9 mouse cellular contexts compared by ENCODE assay signal in genomic region chr19:4811909-4812242, GRCm38 (mm10). TPM values are rescaled to one million over a fixed set of nuclear protein-coding genes. Genes with fewer than 3 reads are reported as not detected.
DNase-seq lines count a peak whose midpoint lies in the region; ATAC-seq and TF ChIP-seq lines count a peak whose summit lies in the region.
"Had no signal": no experiment of that assay in that cellular context is flagged by ENCODE, and none has a peak within 500 bp of the region (broad histone marks: within the 10 kb centered on the region; RNA-seq: fewer than 3 reads in every experiment).

No protein-coding gene starts in this region.

- H3K27ac ChIP-seq in heart, embryonic 10.5 days: peak overlapping the region; percentile 97
- H3K27ac ChIP-seq in forebrain, embryonic 13.5 days: peak overlapping the region; percentile 89
- H3K27ac ChIP-seq in liver, embryonic 14.5 days: peak overlapping the region; percentile 87

- H3K9ac ChIP-seq in forebrain, embryonic 13.5 days: peak overlapping the region; percentile 81
- H3K9ac ChIP-seq in liver, embryonic 14.5 days (replicated peaks): peak overlapping the region; percentile 84

- no peaks in the 10 kb centered on the region for H3K9me3 ChIP-seq in heart, embryonic 10.5 days
- H3K9me3 ChIP-seq in forebrain, embryonic 13.5 days (replicated peaks): no peaks in the 10 kb centered on the region
- H3K9me3 ChIP-seq in liver, embryonic 14.5 days (ENCODE audit: control insufficient read depth, low read length): no peaks in the 10 kb centered on the region

- peaks cover 55% of the 10 kb centered on the region for H3K79me2 ChIP-seq in C2C12 (ENCODE audit: control insufficient read depth, insufficient read depth)

- peak overlapping the region; percentile 84 for H3ac ChIP-seq in C2C12 (ENCODE audit: control insufficient read depth, insufficient read length, low read depth)

- 5% methylated on average over 12 of the region's 12 CpGs for WGBS in heart, embryonic 10.5 days
- 6% methylated on average over 12 of the region's 12 CpGs for WGBS in forebrain, embryonic 13.5 days
- 3% methylated on average over 12 of the region's 12 CpGs for WGBS in liver, embryonic 14.5 days (ENCODE audit: insufficient replicate concordance)

- H3K4me3 ChIP-seq in heart, embryonic 10.5 days: peak overlapping the region; percentile 92
- H3K4me3 ChIP-seq in C2C12 (ENCODE audit: insufficient read depth, poor library complexity, severe bottlenecking): peak overlapping the region; percentile 74
- peak overlapping the region; percentile 90 for H3K4me3 ChIP-seq in forebrain, embryonic 13.5 days
- peak overlapping the region; percentile 74 to 83 for H3K4me3 ChIP-seq in liver, embryonic 14.5 days (ENCODE audit: insufficient read depth in 1 of 2, low read depth in 2 of 2, low read length in 2 of 2)

- no peaks in the 10 kb centered on the region for H3K36me3 ChIP-seq in heart, embryonic 10.5 days
- H3K36me3 ChIP-seq in C2C12 (ENCODE audit: control insufficient read depth, insufficient read depth): peaks cover 7% of the 10 kb centered on the region
- H3K36me3 ChIP-seq in forebrain, embryonic 13.5 days (ENCODE audit: poor library complexity, severe bottlenecking): no peaks in the 10 kb centered on the region
- H3K36me3 ChIP-seq in liver, embryonic 14.5 days (replicated peaks; ENCODE audit: control insufficient read depth, insufficient read depth, low read depth): peaks cover 6% of the 10 kb centered on the region; the same call in 1 of the 2 replicates

- TF ChIP-seq EP300 in liver, embryonic 14.5 days (IDR thresholded peaks at IDR 0.05; ENCODE audit: low read depth): no peak

- no peaks in the 10 kb centered on the region for H3K27me3 ChIP-seq in heart, embryonic 10.5 days (ENCODE audit: insufficient read depth, poor library complexity, severe bottlenecking)
- no peaks in the 10 kb centered on the region for H3K27me3 ChIP-seq in C2C12 (ENCODE audit: control insufficient read depth, insufficient read depth, insufficient read length)
- H3K27me3 ChIP-seq in forebrain, embryonic 13.5 days: no peaks in the 10 kb centered on the region; the same call in 1 of the 2 replicates
- no peaks in the 10 kb centered on the region for H3K27me3 ChIP-seq in liver, embryonic 14.5 days (ENCODE audit: control insufficient read depth, insufficient read depth, low read length)

- H3K4me1 ChIP-seq in heart, embryonic 10.5 days: peaks cover 10% of the 10 kb centered on the region
- H3K4me1 ChIP-seq in forebrain, embryonic 13.5 days: peaks cover 31% of the 10 kb centered on the region
- peaks cover 14 to 20% of the 10 kb centered on the region in 2 experiments for H3K4me1 ChIP-seq in liver, embryonic 14.5 days (replicated peaks; ENCODE audit: control insufficient read depth in 2 of 2, insufficient read depth in 2 of 2, low read length in 1 of 2)

- no peak; the same call in 1 of the 2 replicates for ATAC-seq in forebrain, embryonic 13.5 days
- ATAC-seq in liver, embryonic 14.5 days (ENCODE audit: insufficient read depth): peak; percentile 27; the same call in 1 of the 2 replicates

- TF ChIP-seq CTCF in C2C12 (IDR thresholded peaks at IDR 0.05; ENCODE audit: control insufficient read depth, insufficient read depth, insufficient read length): no peak
- TF ChIP-seq CTCF in liver, embryonic 14.5 days (IDR thresholded peaks at IDR 0.05; ENCODE audit: low read depth): no peak

- peak overlapping the region; percentile 65 for H3K4me2 ChIP-seq in forebrain, embryonic 13.5 days
- H3K4me2 ChIP-seq in liver, embryonic 14.5 days (ENCODE audit: low read depth): peak overlapping the region; percentile 81

- peaks cover 45% of the 10 kb centered on the region for H3K79me3 ChIP-seq in C2C12 (ENCODE audit: low read depth)

- DNase-seq in heart, embryonic 10.5 days (ENCODE audit: low spot score): no peak
- DNase-seq in heart, adult 11 months: no peak
- DNase-seq in liver, embryonic 14.5 days (ENCODE audit: low read depth in 3 of 3, low spot score in 3 of 3): no peak
- DNase-seq in adrenal gland, postnatal 14 days: no peak
- no peak for DNase-seq in adrenal gland, postnatal 36 days
- no peak for DNase-seq in thymus, postnatal 14 days

TF ChIP-seq in C2C12, 6 proteins besides CTCF, POLR2A, EP300 and RAD21:
- TF ChIP-seq USF1 (IDR thresholded peaks at IDR 0.05; ENCODE audit: low read depth): no peak
- TF ChIP-seq MYOG (IDR thresholded peaks at IDR 0.05; ENCODE audit: control insufficient read depth, extremely low read depth, insufficient read length): no peak
- TF ChIP-seq FOSL1 (IDR thresholded peaks at IDR 0.05; ENCODE audit: insufficient read depth, low read length, poor library complexity, severe bottlenecking): no peak
- TF ChIP-seq CEBPB (IDR thresholded peaks at IDR 0.05; ENCODE audit: low read depth): no peak
- TF ChIP-seq MYOD1 (IDR thresholded peaks at IDR 0.05; ENCODE audit: control insufficient read depth, insufficient read length, low read depth): no peak
- no peak for TF ChIP-seq MAX (IDR thresholded peaks at IDR 0.05)

RNA-seq across cellular contexts. Expression of gene Rbm14, which starts 0.4 kb away (rescaled TPM):
- polyA plus RNA-seq in heart, embryonic 10.5 days (2016; fragmentation: Nextera tagmentation; extraction: Ambion mirVana): 78.0 and 92.7 TPM in 2 replicates
- 95.2 TPM for polyA plus RNA-seq in C2C12 (2012; fragmentation: generic; extraction: Trizol)
- polyA plus RNA-seq in forebrain, embryonic 13.5 days (2015; fragmentation: Nextera tagmentation; extraction: Ambion mirVana): 88.3 and 95.3 TPM in 2 replicates
- polyA plus RNA-seq in liver, embryonic 14.5 days (2012; rRNA removed): 23.9 and 27.1 TPM in 2 replicates
- 30.3 and 35.7 TPM in 2 replicates for polyA plus RNA-seq in liver, embryonic 14.5 days (2014; fragmentation: Nextera tagmentation; extraction: Ambion mirVana)
- 43.5 and 45.4 TPM in 2 replicates for total RNA-seq in adrenal gland, postnatal 14 days (2021)
- total RNA-seq in adrenal gland, postnatal 36 days (2021): 10 to 100 TPM; 48.7 to 60.3 TPM

RNA-seq across cellular contexts. Expression of gene Gm21992, which starts 0.5 kb away (rescaled TPM):
- polyA plus RNA-seq in heart, embryonic 10.5 days (2016; fragmentation: Nextera tagmentation; extraction: Ambion mirVana): 21.5 and 23.0 TPM in 2 replicates
- polyA plus RNA-seq in C2C12 (2012; fragmentation: generic; extraction: Trizol): 14.3 TPM
- 43.0 and 47.4 TPM in 2 replicates for polyA plus RNA-seq in forebrain, embryonic 13.5 days (2015; fragmentation: Nextera tagmentation; extraction: Ambion mirVana)
- polyA plus RNA-seq in liver, embryonic 14.5 days (2012; rRNA removed): 10.7 and 15.1 TPM in 2 replicates
- polyA plus RNA-seq in liver, embryonic 14.5 days (2014; fragmentation: Nextera tagmentation; extraction: Ambion mirVana): 8.6 and 9.5 TPM in 2 replicates
- 23.1 and 30.8 TPM in 2 replicates for total RNA-seq in adrenal gland, postnatal 14 days (2021)
- 10 to 100 TPM; 24.5 to 25.1 TPM for total RNA-seq in adrenal gland, postnatal 36 days (2021)

RNA-seq across cellular contexts. Expression of gene Rbm4, which starts 18.2 kb away (rescaled TPM):
- 59.6 and 68.1 TPM in 2 replicates for polyA plus RNA-seq in heart, embryonic 10.5 days (2016; fragmentation: Nextera tagmentation; extraction: Ambion mirVana)
- 43.8 TPM for polyA plus RNA-seq in C2C12 (2012; fragmentation: generic; extraction: Trizol)
- 103 TPM in 2 replicates for polyA plus RNA-seq in forebrain, embryonic 13.5 days (2015; fragmentation: Nextera tagmentation; extraction: Ambion mirVana)
- 23.8 and 27.9 TPM in 2 replicates for polyA plus RNA-seq in liver, embryonic 14.5 days (2012; rRNA removed)
- 22.1 and 24.3 TPM in 2 replicates for polyA plus RNA-seq in liver, embryonic 14.5 days (2014; fragmentation: Nextera tagmentation; extraction: Ambion mirVana)
- 57.2 and 60.3 TPM in 2 replicates for total RNA-seq in adrenal gland, postnatal 14 days (2021)
- 10 to 100 TPM; 57.6 to 68.1 TPM for total RNA-seq in adrenal gland, postnatal 36 days (2021)

RNA-seq across cellular contexts. Expression of gene Ccs, which starts 27.3 kb away (rescaled TPM):
- polyA plus RNA-seq in heart, embryonic 10.5 days (2016; fragmentation: Nextera tagmentation; extraction: Ambion mirVana): 39.7 and 54.2 TPM in 2 replicates
- polyA plus RNA-seq in C2C12 (2012; fragmentation: generic; extraction: Trizol): 36.6 TPM
- polyA plus RNA-seq in forebrain, embryonic 13.5 days (2015; fragmentation: Nextera tagmentation; extraction: Ambion mirVana): 42.0 and 47.0 TPM in 2 replicates
- 24.0 and 38.1 TPM in 2 replicates for polyA plus RNA-seq in liver, embryonic 14.5 days (2012; rRNA removed)
- polyA plus RNA-seq in liver, embryonic 14.5 days (2014; fragmentation: Nextera tagmentation; extraction: Ambion mirVana): 35.4 and 41.2 TPM in 2 replicates
- 107 and 116 TPM in 2 replicates for total RNA-seq in adrenal gland, postnatal 14 days (2021)
- 100 to 1,000 TPM; 112 to 121 TPM for total RNA-seq in adrenal gland, postnatal 36 days (2021)

RNA-seq across cellular contexts. Expression of gene Ccdc87, which starts 27.3 kb away (rescaled TPM):
- 0.17 TPM in 1 of 2 replicates, not detected in the other for polyA plus RNA-seq in heart, embryonic 10.5 days (2016; fragmentation: Nextera tagmentation; extraction: Ambion mirVana)
- 0.02 TPM for polyA plus RNA-seq in C2C12 (2012; fragmentation: generic; extraction: Trizol)
- 0.23 and 0.39 TPM in 2 replicates for polyA plus RNA-seq in forebrain, embryonic 13.5 days (2015; fragmentation: Nextera tagmentation; extraction: Ambion mirVana)
- polyA plus RNA-seq in liver, embryonic 14.5 days (2012; rRNA removed): 0.01 and 0.02 TPM in 2 replicates
- not detected in 2 replicates for polyA plus RNA-seq in liver, embryonic 14.5 days (2014; fragmentation: Nextera tagmentation; extraction: Ambion mirVana)
- 0.19 TPM in 2 replicates for total RNA-seq in adrenal gland, postnatal 14 days (2021)
- total RNA-seq in adrenal gland, postnatal 36 days (2021): under 1 TPM in 1 of 2 experiments, not detected in 1; 0.20 TPM
- total RNA-seq: common myeloid progenitor, adult 5-6 weeks had no signal
